Mouse (Mus musculus) ES-E14 (cell line): ENCODE results near the gene Frat2. TPM values are rescaled to one million over a fixed set of nuclear protein-coding genes. Genes with fewer than 3 reads are reported as not detected.

ENCODE experiments used
- DNase-seq: peaks from one replicate; pipeline ENCODE4 v3.0.0-alpha.2; 2013; ENCODE audit warnings: low read depth, low spot score
- H3K27ac ChIP-seq: 2 replicates; pipeline ENCODE4 v1.5.1; 2012; ENCODE audit warnings: low read depth, mild to moderate bottlenecking, low read length, moderate library complexity, mixed read lengths; ENCODE audit not compliant: poor library complexity, insufficient read depth, severe bottlenecking
- H3K36me3 ChIP-seq: 2 replicates; pipeline ENCODE4 v1.6.1; 2012; ENCODE audit warnings: mild to moderate bottlenecking, low read length, moderate library complexity, mixed read lengths; ENCODE audit not compliant: control insufficient read depth, poor library complexity, insufficient read depth, severe bottlenecking
- H3K4me1 ChIP-seq, 2 experiments: fragments of 150-350 bp in 1 of 2; sonication (generic) in 1 of 2; 2 replicates each; pipeline ENCODE4 v1.6.1; 2012; ENCODE audit warnings: low read length in 2 of 2, mild to moderate bottlenecking in 1 of 2, mixed read lengths in 1 of 2; ENCODE audit not compliant: control insufficient read depth in 2 of 2, insufficient read depth in 2 of 2, poor library complexity in 1 of 2
- H3K4me3 ChIP-seq, 2 experiments: fragments of 150-350 bp in 1 of 2; sonication (generic) in 1 of 2; 2 replicates each; pipeline ENCODE4 v1.5.1; 2012; ENCODE audit warnings: low read length in 2 of 2, low read depth in 1 of 2, mild to moderate bottlenecking in 1 of 2, mixed read lengths in 1 of 2; ENCODE audit not compliant: insufficient read depth in 1 of 2, poor library complexity in 1 of 2, severe bottlenecking in 1 of 2
- H3K9ac ChIP-seq: 2 replicates; pipeline ENCODE4 v1.6.1; 2012; ENCODE audit warnings: low read depth, mild to moderate bottlenecking, low read length, mixed read lengths; ENCODE audit not compliant: poor library complexity, insufficient read depth, severe bottlenecking
- H3K9me3 ChIP-seq: fragments of 150-350 bp; sonication (generic); 2 replicates; pipeline ENCODE4 v1.6.1; 2012; ENCODE audit warnings: low read depth, mild to moderate bottlenecking, low read length; ENCODE audit not compliant: control insufficient read depth, insufficient read depth
- CHD2 ChIP-seq: IDR thresholded peaks from 2 replicates; pipeline ENCODE4 v1.6.1; 2014; ENCODE audit warnings: mild to moderate bottlenecking, low read depth, low read length, inconsistent platforms
- HCFC1 ChIP-seq: IDR thresholded peaks from 2 replicates; pipeline ENCODE4 v1.6.1; 2012; ENCODE audit warnings: low read length, inconsistent platforms, borderline replicate concordance; ENCODE audit not compliant: insufficient read depth
- MAFK ChIP-seq: IDR thresholded peaks from 2 replicates; pipeline ENCODE4 v1.6.1; 2014; ENCODE audit warnings: mild to moderate bottlenecking, low read depth, low read length, inconsistent platforms; ENCODE audit not compliant: insufficient read depth
- ZC3H11A ChIP-seq: IDR thresholded peaks from 2 replicates; pipeline ENCODE4 v1.6.1; 2012; ENCODE audit warnings: low read depth, mild to moderate bottlenecking, inconsistent platforms, low read length, borderline replicate concordance
- ZNF384 ChIP-seq: IDR thresholded peaks from 2 replicates; pipeline ENCODE4 v1.6.1; 2012; ENCODE audit warnings: low read depth, low read length, inconsistent platforms
- in situ Hi-C, 2 experiments: fragments of 600-800 bp; cut with MboI; formaldehyde crosslinking; loops; one replicate each; pipeline ENCODE4 v1.15.1; 2025; ENCODE audit warnings: low sequenced_read_pairs in 2 of 2, inconsistent platforms in 1 of 2; ENCODE audit not compliant: unreplicated experiment in 2 of 2
- total RNA-seq: library from RNA; depleted of rRNA; stranded (reverse); fragments of 300-350 nt; gene quantifications from 2 replicates; pipeline ENCODE4 v1.2.3, GENCODE M21; 2012

Frat2 gene
- total RNA-seq, 1 experiment = 4.5 TPM

DNA sequence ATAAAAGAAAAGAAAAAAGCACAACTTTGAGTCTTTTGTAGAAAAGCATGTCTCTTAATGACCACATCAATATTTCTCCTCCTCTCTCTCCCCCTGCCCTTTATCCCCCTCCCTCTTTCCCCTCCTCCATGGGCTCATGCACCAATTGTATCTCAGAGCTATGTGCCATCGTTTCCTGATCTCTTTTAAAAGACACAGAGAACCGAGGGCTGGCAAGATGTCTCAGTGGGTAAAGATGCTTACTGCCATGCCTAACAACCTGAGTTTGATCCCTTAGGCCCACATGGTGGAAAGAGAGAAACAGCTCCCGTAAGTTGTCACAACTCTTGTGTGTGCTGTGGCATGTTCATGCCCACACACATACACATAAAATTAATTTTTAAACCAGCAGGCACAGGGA lies 11.2 kb downstream of the Frat2 start:
- no peak for TF ChIP-seq ZC3H11A
- TF ChIP-seq ZNF384 = no peak
- TF ChIP-seq CHD2 = no peak
- no peak for TF ChIP-seq HCFC1
- no peak for TF ChIP-seq MAFK
- Histone ChIP-seq H3K36me3 (no peaks in the 10 kb centered on the region), H3K9ac (no peak overlapping the region), H3K27ac (no peak overlapping the region), H3K4me3 (no peak overlapping the region), H3K9me3 (no peaks in the 10 kb centered on the region), H3K4me1 (peaks cover 0 to 4% of the 10 kb centered on the region in 2 experiments; a peak in 1 of 4 replicates)
- in situ Hi-C loops = no loop called here
- DNase-seq = no peak

DNA sequence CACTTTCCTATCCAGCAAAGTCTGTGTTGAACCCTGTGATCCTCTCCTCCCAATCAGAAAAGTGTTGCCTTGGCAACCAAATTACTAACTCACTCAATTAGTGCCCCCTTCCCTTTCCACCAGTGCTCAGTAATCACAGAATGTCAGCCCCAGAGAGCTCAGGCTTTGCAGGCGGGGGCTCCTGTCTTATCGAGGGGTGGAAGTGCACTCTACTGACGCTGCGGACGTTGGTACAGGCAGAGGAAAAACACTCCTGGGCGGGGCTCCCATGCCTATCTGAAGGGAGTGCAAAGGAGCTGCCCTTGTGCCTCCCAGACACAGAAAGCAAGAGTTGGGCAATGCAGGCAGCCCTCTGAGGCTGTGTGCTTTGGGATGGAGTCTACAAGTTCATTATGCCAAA lies 12.1 kb downstream of the Frat2 start:
- Histone ChIP-seq H3K9ac (no peak overlapping the region), H3K36me3 (no peaks in the 10 kb centered on the region), H3K4me1 (peaks cover 0 to 6% of the 10 kb centered on the region in 2 experiments; a peak in 1 of 4 replicates), H3K9me3 (no peaks in the 10 kb centered on the region), H3K4me3 (no peak overlapping the region), H3K27ac (no peak overlapping the region)
- DNase-seq = no peak
- in situ Hi-C loops = no loop called here
- TF ChIP-seq MAFK = no peak
- TF ChIP-seq CHD2 = no peak
- no peak for TF ChIP-seq ZC3H11A
- no peak for TF ChIP-seq ZNF384
- no peak for TF ChIP-seq HCFC1

DNA sequence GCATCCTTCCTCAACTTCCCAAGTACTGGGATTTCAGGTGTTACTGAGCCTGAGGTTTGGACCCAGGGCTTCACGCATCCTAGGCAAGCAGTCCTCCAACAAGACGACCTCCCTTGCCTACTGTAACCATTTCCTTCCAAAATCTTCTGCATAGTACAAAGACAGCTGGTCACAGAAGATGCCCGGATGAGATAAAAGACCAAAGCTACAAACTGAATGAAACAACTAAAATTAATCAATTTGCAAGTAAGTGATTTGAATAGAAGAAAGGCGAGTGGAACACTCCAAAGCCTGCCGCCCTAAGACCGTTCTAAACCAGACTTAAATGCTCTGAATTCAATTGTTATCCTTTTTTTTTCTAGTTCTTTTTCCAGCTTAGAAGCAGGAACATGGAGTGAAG lies 12.5 kb downstream of the Frat2 start:
- in situ Hi-C loops = no loop called here
- Histone ChIP-seq H3K27ac (no peak overlapping the region), H3K36me3 (no peaks in the 10 kb centered on the region), H3K4me1 (peaks cover 0 to 6% of the 10 kb centered on the region in 2 experiments; a peak in 1 of 4 replicates), H3K9ac (no peak overlapping the region), H3K4me3 (no peak overlapping the region), H3K9me3 (no peaks in the 10 kb centered on the region)
- TF ChIP-seq MAFK = no peak
- no peak for TF ChIP-seq ZNF384
- TF ChIP-seq HCFC1 = no peak
- no peak for DNase-seq

DNA sequence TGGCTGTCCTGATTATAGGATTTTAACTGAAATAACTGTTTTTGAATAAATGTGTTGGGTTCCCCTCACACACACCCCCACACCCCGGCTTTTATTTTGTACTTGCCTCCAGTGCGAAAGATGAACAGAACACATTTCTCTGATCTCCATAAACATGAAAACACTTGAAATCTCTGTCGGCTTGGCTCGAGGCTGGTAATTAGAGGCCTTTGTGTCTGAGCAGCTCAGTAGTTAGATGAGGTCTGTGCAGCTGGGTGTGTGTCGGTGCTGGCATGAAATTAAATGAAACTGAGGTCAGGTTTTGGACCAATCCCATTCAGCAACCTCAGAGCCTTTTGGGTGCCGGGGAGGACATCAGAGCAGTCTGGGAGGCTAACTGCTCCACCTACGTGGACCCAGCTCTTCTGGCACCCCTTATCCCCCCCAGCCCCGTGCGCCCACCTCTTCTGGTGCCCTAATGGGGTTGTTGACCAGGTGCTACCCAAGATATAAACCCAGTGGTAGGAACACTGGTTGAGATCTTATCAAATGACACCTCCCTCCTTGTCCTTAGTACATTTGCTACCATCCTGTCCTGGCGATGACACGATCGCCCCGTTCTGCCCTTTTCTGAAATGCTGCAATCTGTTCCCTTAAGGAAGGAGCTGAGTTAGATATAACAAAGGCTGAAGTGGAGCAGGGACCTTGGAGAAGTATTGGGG lies 15.3 kb downstream of the Frat2 start:
- Histone ChIP-seq H3K27ac (no peak overlapping the region), H3K9me3 (no peaks in the 10 kb centered on the region), H3K36me3 (no peaks in the 10 kb centered on the region), H3K4me3 (no peak overlapping the region), H3K4me1 (peaks cover 0 to 9% of the 10 kb centered on the region in 2 experiments; a peak in 1 of 4 replicates), H3K9ac (no peak overlapping the region)
- in situ Hi-C loops = no loop called here
- no peak for DNase-seq
- TF ChIP-seq HCFC1 = no peak
- TF ChIP-seq MAFK = no peak
